Mouse (Mus musculus) heart, adult 8-10 months (tissue): Measurements from ENCODE around the gene Dph7. TPM values are rescaled to one million over a fixed set of nuclear protein-coding genes. Genes with fewer than 3 reads are reported as not detected.
"Not testable (repeated sequence)": the region's sequence is repeated elsewhere in the genome, so short reads cannot be mapped to it uniquely, and the experiment has no call there.

Experiments
- DNase-seq: peaks from one replicate; pipeline ENCODE4 v3.0.0; 2022; ENCODE audit warnings: low spot score
- microRNA-seq: library from miRNA; unstranded; fragments of <30 nt; microRNA quantifications from one replicate; pipeline ENCODE4 v1.2.0, GENCODE M21; 2022
- total RNA-seq, 4 experiments: library from RNA; stranded (reverse); gene quantifications; 2 replicates each; pipeline ENCODE4 v1.2.4; 2022

The Dph7 gene
- total RNA-seq, 4 experiments from 2014 or later, result 4.6 to 7.5 (median 6.2) TPM

- no peak for DNase-seq
These were observed 8.2 kb downstream of the Dph7 start for GRCm38 (mm10) chr2:24970386-24970785.

- DNase-seq, result not testable (repeated sequence)
These were observed 12.3 kb downstream of the Dph7 start for GRCm38 (mm10) chr2:24974452-24974851.

GRCm38 (mm10) chr2:24974906-24975703, 12.9 kb downstream of the Dph7 start, which contains the start of gene Mrpl41:
Gene Mrpl41 (minus strand): TSS chr2:24975098.
- peak; percentile 96 for DNase-seq

GRCm38 (mm10) chr2:24975704-24976297, 13.6 kb downstream of the Dph7 start, which contains the start of gene Pnpla7:
Gene Pnpla7 (plus strand): TSS chr2:24976033.
- peak; percentile 82 for DNase-seq

GRCm38 (mm10) chr2:24976960-24977359, 14.8 kb downstream of the Dph7 start:
- no peak for DNase-seq

GRCm38 (mm10) chr2:24987762-24988161, 25.6 kb downstream of the Dph7 start:
- no peak for DNase-seq

GRCm38 (mm10) chr2:24995332-24995731, 33.1 kb downstream of the Dph7 start:
- DNase-seq, result no peak

GRCm38 (mm10) chr2:24996471-24996870, 34.3 kb downstream of the Dph7 start:
- no peak for DNase-seq

- peak; percentile 8 for DNase-seq
These were observed 38.5 kb downstream of the Dph7 start for GRCm38 (mm10) chr2:25000544-25001235.

- no peak for DNase-seq
These were observed 42.0 kb downstream of the Dph7 start for GRCm38 (mm10) chr2:25003946-25004786.

- DNase-seq, result no peak
These were observed 44.6 kb downstream of the Dph7 start for GRCm38 (mm10) chr2:25006767-25007166.

GRCm38 (mm10) chr2:25008250-25008649, 46.0 kb downstream of the Dph7 start:
- DNase-seq, result no peak

Small RNA genes within 50 kb of the gene (microRNA-seq; reads per million reads assigned to microRNA genes)
- not detected for gene Gm22875

Other genes starting within 250 kb of the Dph7 start
- 1 to 10 TPM in 1 of 4 experiments, under 1 TPM in 2, not detected in 1; 0.32 to 1.1 (median 0.33) TPM for gene Cacna1b, start 199.2 kb upstream of the Dph7 start, total RNA-seq
- 10 to 100 TPM; 26.9 to 35.6 (median 31.4) TPM for gene Ehmt1, start 42.8 kb upstream of the Dph7 start, total RNA-seq
- gene Arrdc1, start 27.1 kb upstream of the Dph7 start, total RNA-seq, result 1 to 10 TPM; 3.0 to 6.7 (median 5.4) TPM
- gene Zmynd19, start 12.6 kb upstream of the Dph7 start, total RNA-seq, result 10 to 100 TPM; 14.9 to 17.6 (median 17.1) TPM
- 100 to 1,000 TPM in 1 of 4 experiments, 10 to 100 TPM in 3; 89.6 to 108 (median 95.0) TPM for gene Mrpl41, start 12.7 kb downstream of the Dph7 start, total RNA-seq
- 10 to 100 TPM; 25.2 to 36.0 (median 28.7) TPM for gene Pnpla7, start 13.6 kb downstream of the Dph7 start, total RNA-seq
- 10 to 100 TPM; 11.7 to 15.9 (median 12.2) TPM for gene Nsmf, start 92.0 kb downstream of the Dph7 start, total RNA-seq
- gene Entpd8, start 117.9 kb downstream of the Dph7 start, total RNA-seq, result not detected
- gene Noxa1, start 132.7 kb downstream of the Dph7 start, total RNA-seq, result not detected
- 1 to 10 TPM; 5.0 to 9.4 (median 9.2) TPM for gene Nrarp, start 218.4 kb downstream of the Dph7 start, total RNA-seq
- 1 to 10 TPM; 3.9 to 5.0 (median 4.7) TPM for gene Tor4a, start 234.5 kb downstream of the Dph7 start, total RNA-seq
- gene Nelfb, start 249.1 kb downstream of the Dph7 start, total RNA-seq, result 10 to 100 TPM; 38.5 to 49.3 (median 39.5) TPM